Mouse (Mus musculus) cerebellum, adult 2 months (tissue): ENCODE measurements around the gene Zfp367.
A peak's percentile ranks its signal among the peaks of the same experiment; 100 is the strongest.

ENCODE experiments used
- CTCF ChIP-seq: fragments of 200-500 bp; IDR thresholded peaks from 2 replicates; pipeline ENCODE4 v1.5.1; 2011; ENCODE audit warnings: low read depth, mild to moderate bottlenecking, control low read depth, low read length, moderate library complexity, borderline replicate concordance; ENCODE audit not compliant: insufficient read depth
- POLR2A ChIP-seq: fragments of 200-500 bp; IDR thresholded peaks from 2 replicates; pipeline ENCODE4 v1.6.1; 2011; ENCODE audit warnings: low read length, control low read depth, borderline replicate concordance; ENCODE audit not compliant: insufficient read depth

GRCm38 (mm10) chr13:64129616-64130375, 23.2 kb downstream of the Zfp367 start:
- TF ChIP-seq CTCF (peak; percentile 22; the same call in 1 of the 2 replicates), POLR2A (no peak)
